Mouse (Mus musculus) lung, adult 18-20 months (tissue): ENCODE data around the gene Ces1d.

ENCODE experiments used
- DNase-seq, 2 experiments: peaks; one replicate each; pipeline ENCODE4 v3.0.0; 2022; ENCODE audit warnings: mixed read lengths in 2 of 2

The Ces1d gene

GRCm38 (mm10) chr8:93132196-93132595, 65.4 kb downstream of the Ces1d start:
- no peak for DNase-seq

GRCm38 (mm10) chr8:93131233-93131980, 66.2 kb downstream of the Ces1d start, which contains the start of gene Ces1c:
Gene Ces1c, minus strand, starts transcription at chr8:93131283.
- DNase-seq: no peak

GRCm38 (mm10) chr8:93126476-93126875, 71.2 kb downstream of the Ces1d start:
- DNase-seq: peak; percentile 18 to 52

- no peak for DNase-seq
These were observed 75.6 kb downstream of the Ces1d start for GRCm38 (mm10) chr8:93122005-93122404.
